ENCODE assay signal across 36 mouse cellular contexts in genomic region chr16:10171276-10171675, GRCm38 (mm10). TPM values are rescaled to one million over a fixed set of nuclear protein-coding genes. Genes with fewer than 3 reads are reported as not detected.
"Had no signal": no experiment of that assay in that cellular context is flagged by ENCODE, and none has a peak within 500 bp of the region (broad histone marks: within the 10 kb centered on the region; RNA-seq: fewer than 3 reads in every experiment).

No protein-coding gene starts in this region.

- ATAC-seq: forebrain, embryonic 13.5 days; forebrain, embryonic 14.5 days; forebrain, embryonic 15.5 days; forebrain, embryonic 16.5 days; forebrain, postnatal 0 days had no signal

- H3K4me2 ChIP-seq: embryonic facial prominence, embryonic 12.5 days; embryonic facial prominence, embryonic 13.5 days; embryonic facial prominence, embryonic 15.5 days; forebrain, embryonic 12.5 days; forebrain, embryonic 13.5 days; forebrain, embryonic 15.5 days had no signal

- H3K9ac ChIP-seq: embryonic facial prominence, embryonic 12.5 days; embryonic facial prominence, embryonic 13.5 days; embryonic facial prominence, embryonic 15.5 days; forebrain, embryonic 12.5 days; forebrain, embryonic 13.5 days; forebrain, embryonic 15.5 days; forebrain, postnatal 0 days had no signal

- H3K36me3 ChIP-seq: embryonic facial prominence, embryonic 10.5 days; embryonic facial prominence, embryonic 12.5 days; embryonic facial prominence, embryonic 13.5 days; embryonic facial prominence, embryonic 15.5 days; forebrain, embryonic 10.5 days; forebrain, embryonic 12.5 days; forebrain, embryonic 15.5 days had no signal

- H3K4me1 ChIP-seq: embryonic facial prominence, embryonic 10.5 days; embryonic facial prominence, embryonic 12.5 days; embryonic facial prominence, embryonic 13.5 days; embryonic facial prominence, embryonic 15.5 days; forebrain, embryonic 10.5 days; forebrain, embryonic 12.5 days; forebrain, embryonic 13.5 days; forebrain, embryonic 15.5 days had no signal

- H3K9me3 ChIP-seq: embryonic facial prominence, embryonic 12.5 days; embryonic facial prominence, embryonic 13.5 days; embryonic facial prominence, embryonic 15.5 days; forebrain, embryonic 12.5 days; forebrain, embryonic 13.5 days; forebrain, embryonic 15.5 days had no signal

- H3K27me3 ChIP-seq: embryonic facial prominence, embryonic 12.5 days; embryonic facial prominence, embryonic 13.5 days; embryonic facial prominence, embryonic 15.5 days; forebrain, embryonic 12.5 days; forebrain, embryonic 13.5 days; forebrain, embryonic 15.5 days had no signal

- H3K27ac ChIP-seq: embryonic facial prominence, embryonic 10.5 days; embryonic facial prominence, embryonic 12.5 days; embryonic facial prominence, embryonic 13.5 days; embryonic facial prominence, embryonic 15.5 days; forebrain, embryonic 10.5 days; forebrain, embryonic 12.5 days; forebrain, embryonic 13.5 days; forebrain, embryonic 15.5 days; gastrocnemius, adult 2 months; heart, adult 2 months had no signal

- DNase-seq: cerebellum, adult 8-10 months; cerebellum, adult 9-10 months; cerebellum, adult 9-11 months; cerebellum, postnatal 10 days; cerebellum, postnatal 14 days; cerebellum, postnatal 25 days; cerebellum, postnatal 36 days; embryo, embryonic 11 days; forebrain, postnatal 0 days; gastrocnemius, adult 2 months; gastrocnemius, postnatal 10 days; gastrocnemius, postnatal 14 days; gastrocnemius, postnatal 25 days; gastrocnemius, postnatal 36 days; heart, adult 18-20 months; heart, adult 2 months had no signal

- H3K4me3 ChIP-seq: embryonic facial prominence, embryonic 10.5 days; embryonic facial prominence, embryonic 12.5 days; embryonic facial prominence, embryonic 13.5 days; embryonic facial prominence, embryonic 15.5 days; erythroblast, embryonic 14.5 days; forebrain, embryonic 10.5 days; forebrain, embryonic 12.5 days; forebrain, embryonic 13.5 days; forebrain, embryonic 15.5 days; gastrocnemius, adult 2 months; heart, adult 2 months had no signal

RNA-seq across cellular contexts. Expression of gene Rpl39l, which starts 1.2 kb away (rescaled TPM):
- total RNA-seq: common myeloid progenitor, adult 5-6 weeks; gastrocnemius, adult 18-20 months; gastrocnemius, adult 2 months; gastrocnemius, adult 8-10 months; gastrocnemius, postnatal 36 days; granulocyte monocyte progenitor cell, adult 5-6 weeks; heart, adult 18-20 months; heart, adult 2 months; heart, adult 8-10 months had no signal
- polyA plus RNA-seq: embryonic facial prominence, embryonic 10.5 days; embryonic facial prominence, embryonic 11.5 days; forebrain, embryonic 10.5 days; forebrain, embryonic 11.5 days; forebrain, embryonic 13.5 days; forebrain, embryonic 14.5 days; forebrain, embryonic 15.5 days; forebrain, embryonic 16.5 days had no signal

RNA-seq across cellular contexts. Expression of gene Atf7ip2, which starts 21.2 kb away (rescaled TPM):
- total RNA-seq: gastrocnemius, adult 18-20 months; gastrocnemius, adult 2 months; gastrocnemius, adult 8-10 months; gastrocnemius, postnatal 10 days; gastrocnemius, postnatal 14 days; gastrocnemius, postnatal 25 days; gastrocnemius, postnatal 36 days; granulocyte monocyte progenitor cell, adult 5-6 weeks; heart, adult 18-20 months; heart, adult 2 months; heart, adult 8-10 months had no signal
- polyA plus RNA-seq: erythroblast, embryonic 14.5 days; frontal cortex, adult 2 months; gonadal fat pad, adult 2 months; heart, adult 2 months had no signal
